Mouse (Mus musculus) MEL (cell line): Measurements from ENCODE around the gene Cyp27b1. TPM values are rescaled to one million over a fixed set of nuclear protein-coding genes. Genes with fewer than 3 reads are reported as not detected.
A peak's percentile ranks its signal among the peaks of the same experiment; 100 is the strongest.

Experiments used
- DNase-seq: peaks from one replicate; pipeline ENCODE4 v3.0.0; 2011; ENCODE audit warnings: low read depth, low spot score
- H3K27ac ChIP-seq: 2 replicates; pipeline ENCODE4 v1.5.1; 2012; ENCODE audit warnings: low read depth, mild to moderate bottlenecking, control low read depth, low read length, moderate library complexity; ENCODE audit not compliant: control insufficient read depth
- H3K27me3 ChIP-seq, 2 experiments: fragments of 150-350 bp in 1 of 2; sonication (generic) in 1 of 2; 2 replicates each; pipeline ENCODE4 v1.6.1; 2012; ENCODE audit warnings: low read length in 2 of 2, mild to moderate bottlenecking in 2 of 2, improper control_type of control experiment in 1 of 2, moderate library complexity in 1 of 2; ENCODE audit not compliant: insufficient read depth in 2 of 2, control insufficient read depth in 1 of 2
- H3K36me3 ChIP-seq, 2 experiments: 2 replicates each; pipeline ENCODE4 v1.6.1; 2012 to 2014; ENCODE audit warnings: low read length in 2 of 2, improper control_type of control experiment in 1 of 2, inconsistent platforms in 1 of 2, mild to moderate bottlenecking in 1 of 2; ENCODE audit not compliant: insufficient read depth in 2 of 2, control insufficient read depth in 1 of 2
- H3K4me1 ChIP-seq, 2 experiments: fragments of 150-350 bp in 1 of 2; sonication (generic) in 1 of 2; 2 replicates each; pipeline ENCODE4 v1.6.1; 2012; ENCODE audit warnings: low read length in 2 of 2, improper control_type of control experiment in 1 of 2, mild to moderate bottlenecking in 1 of 2; ENCODE audit not compliant: insufficient read depth in 2 of 2, control insufficient read depth in 1 of 2
- H3K4me3 ChIP-seq, 2 experiments: fragments of 150-350 bp in 1 of 2; sonication (generic) in 1 of 2; 2 replicates each; pipeline ENCODE4 v1.5.1; 2012; ENCODE audit warnings: low read depth in 2 of 2, low read length in 2 of 2, mild to moderate bottlenecking in 2 of 2, moderate library complexity in 2 of 2, control low read depth in 1 of 2, improper control_type of control experiment in 1 of 2; ENCODE audit not compliant: control insufficient read depth in 1 of 2, insufficient read depth in 1 of 2
- H3K79me2 ChIP-seq: 2 replicates; pipeline ENCODE4 v1.6.1; 2012; ENCODE audit warnings: mild to moderate bottlenecking, low read length, moderate library complexity; ENCODE audit not compliant: control insufficient read depth, poor library complexity, insufficient read depth
- H3K9ac ChIP-seq: 2 replicates; pipeline ENCODE4 v1.6.1; 2012; ENCODE audit warnings: low read depth, mild to moderate bottlenecking, control low read depth, low read length, moderate library complexity; ENCODE audit not compliant: control insufficient read depth, poor library complexity, severe bottlenecking
- H3K9me3 ChIP-seq: fragments of 150-350 bp; sonication (generic); replicated peaks from 2 replicates; pipeline ENCODE4 v1.6.1; 2012; ENCODE audit warnings: mild to moderate bottlenecking, low read length, improper control_type of control experiment, moderate library complexity; ENCODE audit not compliant: insufficient read depth
- ELF1 ChIP-seq: IDR thresholded peaks from 2 replicates; pipeline ENCODE4 v1.6.1; 2014; ENCODE audit warnings: low read depth, mild to moderate bottlenecking, inconsistent platforms, low read length, improper control_type of control experiment, moderate library complexity
- HCFC1 ChIP-seq: IDR thresholded peaks from 2 replicates; pipeline ENCODE4 v1.6.1; 2012; ENCODE audit warnings: low read depth, mild to moderate bottlenecking, inconsistent platforms, low read length, improper control_type of control experiment, moderate library complexity
- KAT2A ChIP-seq: conservative IDR thresholded peaks from 2 replicates; pipeline ENCODE4 v1.6.1; 2012; ENCODE audit warnings: low read depth, low read length, improper control_type of control experiment, inconsistent platforms
- MAX ChIP-seq: IDR thresholded peaks from 2 replicates; pipeline ENCODE4 v1.6.1; 2011; ENCODE audit warnings: low read length, improper control_type of control experiment
- MAZ ChIP-seq: IDR thresholded peaks from 2 replicates; pipeline ENCODE4 v1.6.1; 2012; ENCODE audit warnings: low read depth, mild to moderate bottlenecking, inconsistent platforms, low read length, improper control_type of control experiment
- MYC ChIP-seq: IDR thresholded peaks from 2 replicates; pipeline ENCODE4 v1.6.1; 2011; ENCODE audit warnings: low read depth, mild to moderate bottlenecking, low read length, improper control_type of control experiment, moderate library complexity
- NELFE ChIP-seq: IDR thresholded peaks from 2 replicates; pipeline ENCODE4 v1.6.1; 2011; ENCODE audit warnings: low read depth, low read length, improper control_type of control experiment
- NRF1 ChIP-seq: IDR thresholded peaks from 2 replicates; pipeline ENCODE4 v1.6.1; 2014; ENCODE audit warnings: low read depth, mild to moderate bottlenecking, inconsistent platforms, low read length, improper control_type of control experiment, moderate library complexity; ENCODE audit not compliant: poor library complexity, insufficient read depth, severe bottlenecking
- POLR2AphosphoS2 ChIP-seq: IDR thresholded peaks from 2 replicates; pipeline ENCODE4 v1.6.1; 2011; ENCODE audit warnings: low read length, improper control_type of control experiment
- RAD21 ChIP-seq: IDR thresholded peaks from 2 replicates; pipeline ENCODE4 v1.6.1; 2011; ENCODE audit warnings: mild to moderate bottlenecking, low read depth, low read length, improper control_type of control experiment
- RCOR1 ChIP-seq: IDR thresholded peaks from 2 replicates; pipeline ENCODE4 v1.6.1; 2012; ENCODE audit warnings: low read depth, mild to moderate bottlenecking, inconsistent platforms, low read length, improper control_type of control experiment
- SIN3A ChIP-seq: IDR thresholded peaks from 2 replicates; pipeline ENCODE4 v1.6.1; 2012; ENCODE audit warnings: low read length, improper control_type of control experiment, inconsistent platforms
- SMC3 ChIP-seq: IDR thresholded peaks from 2 replicates; pipeline ENCODE4 v1.6.1; 2011; ENCODE audit warnings: low read depth, low read length, improper control_type of control experiment
- TBP ChIP-seq: IDR thresholded peaks from 2 replicates; pipeline ENCODE4 v1.8.0; 2011; ENCODE audit warnings: low read depth, low read length, improper control_type of control experiment
- TCF12 ChIP-seq: IDR thresholded peaks from 2 replicates; pipeline ENCODE4 v1.6.1; 2014; ENCODE audit warnings: low read depth, mild to moderate bottlenecking, inconsistent platforms, low read length, improper control_type of control experiment, moderate library complexity
- USF1 ChIP-seq: IDR thresholded peaks from 2 replicates; pipeline ENCODE4 v1.6.1; 2014; ENCODE audit warnings: low read depth, mild to moderate bottlenecking, inconsistent platforms, low read length, improper control_type of control experiment, moderate library complexity
- ZMIZ1 ChIP-seq: IDR thresholded peaks from 2 replicates; pipeline ENCODE4 v1.6.1; 2012; ENCODE audit warnings: low read depth, mild to moderate bottlenecking, inconsistent platforms, low read length, improper control_type of control experiment, moderate library complexity
- ZNF384 ChIP-seq: IDR thresholded peaks from 2 replicates; pipeline ENCODE4 v1.6.1; 2012; ENCODE audit warnings: low read depth, mild to moderate bottlenecking, inconsistent platforms, low read length, improper control_type of control experiment
- polyA plus RNA-seq, 2 experiments: library from polyadenylated mRNA; stranded (reverse) in 1 of 2; unstranded in 1 of 2; fragments of >175 nt in 1 of 2; fragments of >200 nt in 1 of 2; gene quantifications; 2 replicates each; pipeline versions ENCODE4 v1.2.1 to v1.2.4; 2012; ENCODE audit warnings: low replicate concordance in 2 of 2, low read depth in 1 of 2; ENCODE audit not compliant: insufficient read length in 2 of 2, insufficient read depth in 1 of 2, missing spikeins in 1 of 2
- total RNA-seq: library from RNA; depleted of rRNA; stranded (reverse); fragments of 300-350 nt; gene quantifications from 2 replicates; pipeline ENCODE4 v1.2.3, GENCODE M21; 2012

Cyp27b1 gene
- total and polyA plus RNA-seq, 3 experiments = 0.23 to 0.93 TPM; not detected in 1

DNA sequence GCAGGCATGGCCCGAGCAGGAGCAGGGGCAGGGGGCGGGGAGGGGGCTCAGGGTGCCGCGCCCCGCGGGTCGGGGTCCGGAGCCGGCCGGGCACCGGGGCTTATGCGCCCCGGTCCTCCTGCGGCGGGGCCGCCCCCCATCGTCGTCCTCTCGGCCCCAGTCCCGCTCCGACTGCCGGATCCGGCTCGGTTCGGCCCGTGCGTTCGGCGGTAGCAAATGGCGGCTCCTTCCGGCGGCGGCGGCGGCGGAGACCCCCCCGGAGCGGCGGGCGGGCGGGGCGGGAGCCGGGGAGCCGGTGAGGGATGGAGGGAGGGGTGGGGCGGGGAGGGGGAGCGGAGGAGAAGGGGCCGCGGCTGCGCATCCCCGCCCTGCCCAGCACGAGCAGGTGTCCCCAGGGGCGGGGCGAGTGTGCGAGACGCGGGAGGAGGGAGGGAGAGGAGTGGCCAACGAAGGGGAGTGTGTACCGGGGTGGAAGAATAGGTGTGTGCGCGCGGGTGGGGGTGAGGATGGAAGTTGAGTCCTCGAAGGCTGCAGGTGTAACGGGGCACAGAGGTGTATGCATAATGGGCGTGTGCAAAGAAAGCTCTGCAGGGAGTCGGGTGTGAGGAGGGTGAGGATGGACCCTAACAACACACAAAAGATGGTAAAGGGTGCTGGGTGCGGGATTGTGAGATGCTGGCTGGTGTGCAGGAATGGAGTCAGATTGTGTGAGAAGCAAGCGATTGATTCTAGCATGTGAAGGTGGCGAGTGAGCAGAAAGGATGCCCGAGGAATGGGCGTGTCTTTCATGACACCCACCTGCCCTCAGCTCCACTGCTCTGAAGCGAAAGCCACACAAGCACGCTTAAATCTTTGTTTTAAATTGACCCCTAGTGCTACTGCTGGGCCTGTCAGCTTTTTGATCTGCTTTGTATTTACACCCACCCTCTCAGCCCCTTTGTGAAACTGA is 12.2 kb downstream of the Cyp27b1 start, which contains the start of gene March9:
Gene March9, minus strand, starts transcription at position 217 of the 949 bp plus-strand sequence.
- DNase-seq = peak; percentile 73
- peaks cover 18% of the 10 kb centered on the region for H3K79me2 ChIP-seq
- peak within 1 kb of the TSS; percentile 61 for H3K9ac ChIP-seq
- peak within 1 kb of the TSS; percentile 35 to 63 for H3K4me3 ChIP-seq
- no peaks in the 10 kb centered on the region for H3K9me3 ChIP-seq
- no peak for TF ChIP-seq RAD21
- no peak for TF ChIP-seq HCFC1
- TF ChIP-seq SIN3A = 0 out of 2 replicates have a peak, but pooled peaks have one; percentile 5
- TF ChIP-seq MAZ = peak; percentile 86; the same call in 1 of the 2 replicates
- TF ChIP-seq MAX = no peak
- peak; percentile 77 for TF ChIP-seq NRF1
- no peak for TF ChIP-seq USF1
- TF ChIP-seq RCOR1 = no peak
- no peak for TF ChIP-seq ZNF384
- no peak for TF ChIP-seq TBP
- TF ChIP-seq ELF1 = no peak
- H3K36me3 ChIP-seq = peaks cover 6 to 13% of the 10 kb centered on the region in 2 experiments
- no peak within 1 kb of the TSS for H3K27ac ChIP-seq
- no peaks in the 10 kb centered on the region for H3K27me3 ChIP-seq
- peaks cover 3 to 18% of the 10 kb centered on the region in 2 experiments; a peak in 3 of 4 replicates for H3K4me1 ChIP-seq

- no peak overlapping the region for H3K9ac ChIP-seq
- no peak for DNase-seq
- peaks cover 3 to 21% of the 10 kb centered on the region in 2 experiments; a peak in 3 of 4 replicates for H3K4me1 ChIP-seq
- H3K27ac ChIP-seq = no peak overlapping the region
- no peak for TF ChIP-seq ZNF384
- no peak for TF ChIP-seq NELFE
- no peak for TF ChIP-seq RCOR1
- TF ChIP-seq MYC = no peak
- TF ChIP-seq POLR2AphosphoS2 = no peak
- TF ChIP-seq ZMIZ1 = no peak
- TF ChIP-seq KAT2A = no peak
- TF ChIP-seq TCF12 = no peak
- TF ChIP-seq SMC3 = no peak
- H3K27me3 ChIP-seq = no peaks in the 10 kb centered on the region
- peaks cover 21% of the 10 kb centered on the region for H3K79me2 ChIP-seq
- no peaks in the 10 kb centered on the region for H3K9me3 ChIP-seq
- H3K36me3 ChIP-seq = peaks cover 12 to 20% of the 10 kb centered on the region in 2 experiments
- no peak overlapping the region for H3K4me3 ChIP-seq
Observed at GRCm38 (mm10) chr10:127061085-127061484, 13.0 kb downstream of the Cyp27b1 start.
